Mouse (Mus musculus): ENCODE data around the gene Ggcx.
"Not testable (repeated sequence)": the region's sequence is repeated elsewhere in the genome, so short reads cannot be mapped to it uniquely, and the experiment has no call there.

Gene Ggcx

DNA sequence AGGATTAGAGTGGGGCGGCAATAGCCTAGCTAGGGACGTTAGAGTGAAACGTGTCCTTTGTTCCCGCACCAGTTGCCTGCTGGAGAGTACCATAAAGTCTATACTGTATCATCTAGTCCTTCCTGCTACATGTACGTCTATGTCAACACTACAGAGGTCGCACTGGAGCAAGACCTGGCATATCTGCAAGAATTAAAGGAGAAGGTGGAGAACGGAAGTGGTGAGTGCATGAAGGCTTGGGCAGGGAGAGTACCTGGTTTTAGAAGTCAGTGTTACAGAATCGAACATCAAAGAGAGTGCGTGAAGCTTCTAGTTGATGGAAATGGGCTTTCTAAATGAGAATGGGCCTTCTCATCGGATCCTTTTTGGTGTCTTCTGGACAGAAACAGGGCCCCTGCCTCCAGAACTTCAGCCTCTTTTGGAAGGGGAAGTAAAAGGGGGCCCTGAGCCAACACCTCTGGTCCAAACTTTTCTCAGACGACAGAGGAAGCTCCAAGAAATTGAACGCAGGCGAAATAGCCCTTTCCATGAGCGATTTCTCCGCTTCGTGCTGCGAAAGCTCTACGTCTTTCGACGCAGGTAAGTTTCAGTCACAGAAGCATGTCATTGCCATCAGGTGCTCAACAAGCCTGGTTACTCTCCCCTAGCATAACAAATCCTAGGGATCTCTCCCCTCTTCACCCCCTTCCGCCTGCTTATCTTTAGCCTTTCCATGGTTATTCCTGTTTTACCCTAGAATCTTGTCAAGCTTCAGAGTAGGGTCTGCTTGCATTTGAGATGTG lies 15.1 kb downstream of the Ggcx start:
- no peak for DNase-seq (ENCODE audit: low spot score)

DNA sequence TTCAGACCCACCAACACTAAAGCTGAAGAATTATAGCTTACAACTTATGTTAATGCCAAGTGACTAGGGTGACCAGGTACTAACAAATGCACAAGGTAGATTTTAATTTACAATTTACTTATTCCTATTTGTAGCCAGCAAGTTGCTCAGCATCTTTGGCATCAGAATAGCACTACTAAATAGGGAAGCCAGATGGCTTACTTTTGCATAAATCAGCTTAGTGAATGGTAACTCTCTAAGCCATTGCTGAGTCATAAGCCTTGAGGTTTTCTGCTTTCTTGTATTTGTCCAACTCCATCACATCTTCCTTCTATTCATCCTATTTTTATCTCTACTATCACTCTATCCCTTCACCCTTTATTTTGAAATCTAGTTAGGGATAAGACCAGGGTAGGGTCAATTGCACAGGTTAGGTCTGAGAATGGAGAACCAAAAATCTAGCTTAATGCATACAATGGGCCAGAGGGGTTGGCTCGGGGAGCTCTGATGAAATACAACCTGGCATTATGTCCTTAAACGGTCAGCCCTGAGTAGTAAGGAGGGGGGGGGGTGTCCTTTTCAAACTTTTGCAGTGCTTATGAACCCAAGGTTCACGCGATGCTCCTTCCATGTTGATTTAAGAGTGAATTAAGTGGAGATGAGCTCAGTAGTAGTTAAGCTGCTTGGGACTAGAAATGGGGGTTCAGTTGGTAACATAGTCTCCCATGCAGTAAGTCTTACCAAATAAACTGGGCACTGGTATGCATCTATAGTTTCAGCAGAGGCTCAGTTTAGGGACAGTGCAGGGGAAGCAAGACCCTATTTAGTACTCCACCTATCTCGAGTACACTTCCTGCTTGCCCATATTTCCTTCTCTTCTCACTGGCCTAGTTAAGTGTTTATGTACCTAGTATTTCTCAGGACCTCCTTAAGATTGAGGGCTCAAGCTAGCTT lies 17.1 kb downstream of the Ggcx start:
- DNase-seq (ENCODE audit: low spot score), result no peak

DNA sequence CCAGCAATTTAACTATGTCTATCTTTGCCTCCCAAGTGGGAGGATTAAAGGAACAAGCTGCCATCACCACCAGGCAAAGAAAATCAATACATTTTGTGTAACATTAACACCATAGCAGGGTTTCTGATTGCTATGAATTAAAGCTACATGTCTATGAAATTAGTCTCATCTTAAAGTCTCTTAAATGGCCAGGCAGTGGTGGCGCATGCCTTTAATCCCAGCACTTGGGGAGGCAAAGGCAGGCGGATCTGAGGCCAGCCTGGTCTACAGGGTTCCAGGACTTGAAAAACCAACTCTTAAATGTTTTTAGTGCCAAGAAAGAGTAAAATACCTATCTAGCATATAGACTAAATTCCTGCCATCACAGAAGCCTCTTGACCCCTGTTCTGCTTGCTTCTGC lies 18.0 kb downstream of the Ggcx start:
- no peak for DNase-seq (ENCODE audit: low spot score)

DNA sequence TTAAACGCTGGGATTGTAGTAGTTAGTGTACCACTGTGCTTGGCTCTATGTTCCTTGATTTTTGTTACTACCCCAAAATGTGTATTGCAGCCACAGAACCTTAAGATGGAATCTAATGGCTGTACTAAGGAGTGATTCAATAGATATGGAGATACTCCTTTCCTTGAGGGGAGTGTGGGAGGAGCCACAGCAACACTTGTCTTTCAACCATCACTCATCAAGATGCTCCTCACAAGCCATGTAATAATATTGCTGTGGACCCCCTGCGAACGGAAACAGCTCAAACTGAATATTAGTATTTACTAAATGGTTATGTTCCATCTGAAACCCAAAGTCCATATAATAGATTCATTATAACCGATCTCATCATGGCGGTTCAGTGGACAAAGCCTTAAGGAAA lies 24.1 kb downstream of the Ggcx start:
- DNase-seq (ENCODE audit: low spot score), result no peak

DNA sequence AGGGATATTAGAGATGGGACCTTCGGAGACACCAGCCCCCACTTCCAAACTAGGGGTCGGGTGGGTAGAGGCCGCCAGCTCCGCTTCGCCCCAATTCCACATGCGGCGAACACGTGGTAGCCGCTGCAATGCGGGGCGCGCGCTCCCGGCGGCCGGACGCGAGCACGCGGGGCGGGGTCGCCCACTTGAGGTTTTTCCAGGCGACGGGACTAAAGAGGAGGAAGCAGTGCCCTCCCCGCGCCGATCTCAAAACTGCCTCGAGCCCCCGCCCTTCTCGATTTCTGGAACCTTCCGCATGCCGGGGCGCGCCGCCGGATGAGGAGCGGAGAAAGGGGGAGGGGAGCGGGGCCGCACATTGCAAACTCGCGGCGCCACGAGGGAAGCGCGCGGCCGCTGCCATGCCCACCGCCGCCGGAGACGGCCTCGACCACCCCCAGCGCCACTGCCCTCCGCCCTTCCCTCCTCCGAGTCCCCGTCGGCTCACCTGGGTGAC lies 24.8 kb downstream of the Ggcx start:
- peak; percentile 80 for DNase-seq (ENCODE audit: low spot score)

DNA sequence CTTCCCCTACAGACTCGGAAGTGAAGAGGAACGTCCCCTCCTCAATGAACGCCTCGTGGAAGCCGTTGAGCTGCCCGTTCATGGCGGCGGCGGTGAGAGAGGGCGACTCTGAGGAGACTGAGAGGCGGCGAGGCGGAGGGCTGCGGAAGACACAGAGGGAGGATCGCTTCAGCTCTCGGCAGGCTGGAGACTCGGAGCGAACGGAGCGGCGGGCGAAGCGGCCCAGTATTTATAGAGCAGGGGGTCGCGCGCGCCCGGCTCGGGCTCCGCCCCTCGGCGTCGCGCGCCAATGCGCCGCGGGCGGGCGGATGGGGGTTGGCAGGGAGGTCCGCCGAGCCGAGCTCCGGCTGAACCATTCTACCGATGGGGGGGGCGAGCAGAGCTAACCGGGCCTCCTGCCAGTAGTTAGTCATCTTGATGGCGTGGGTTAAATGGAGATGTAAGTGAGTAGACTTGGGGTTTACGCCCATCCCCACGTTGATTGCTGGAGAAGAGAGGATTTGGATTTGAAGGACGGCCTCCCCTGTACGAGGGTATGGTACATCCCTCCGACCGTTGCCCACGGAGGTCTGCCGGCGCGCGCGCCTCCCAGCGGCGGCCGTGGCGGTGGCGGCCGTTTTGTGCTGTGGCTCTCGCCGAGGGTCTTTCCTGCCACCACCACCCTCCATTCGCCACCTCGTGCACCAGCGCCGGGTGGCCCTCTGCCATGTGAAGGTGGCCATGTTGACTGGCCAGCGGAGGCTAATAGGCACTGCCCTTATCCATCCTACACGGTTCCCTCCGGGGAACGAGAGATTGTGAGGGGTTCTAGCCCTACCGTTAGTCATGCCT lies 25.5 kb downstream of the Ggcx start, which contains the start of gene Mat2a:
Gene Mat2a (minus strand): TSS at position 204 of the 831 bp plus-strand sequence.
- peak; percentile 90 for DNase-seq (ENCODE audit: low spot score)

DNA sequence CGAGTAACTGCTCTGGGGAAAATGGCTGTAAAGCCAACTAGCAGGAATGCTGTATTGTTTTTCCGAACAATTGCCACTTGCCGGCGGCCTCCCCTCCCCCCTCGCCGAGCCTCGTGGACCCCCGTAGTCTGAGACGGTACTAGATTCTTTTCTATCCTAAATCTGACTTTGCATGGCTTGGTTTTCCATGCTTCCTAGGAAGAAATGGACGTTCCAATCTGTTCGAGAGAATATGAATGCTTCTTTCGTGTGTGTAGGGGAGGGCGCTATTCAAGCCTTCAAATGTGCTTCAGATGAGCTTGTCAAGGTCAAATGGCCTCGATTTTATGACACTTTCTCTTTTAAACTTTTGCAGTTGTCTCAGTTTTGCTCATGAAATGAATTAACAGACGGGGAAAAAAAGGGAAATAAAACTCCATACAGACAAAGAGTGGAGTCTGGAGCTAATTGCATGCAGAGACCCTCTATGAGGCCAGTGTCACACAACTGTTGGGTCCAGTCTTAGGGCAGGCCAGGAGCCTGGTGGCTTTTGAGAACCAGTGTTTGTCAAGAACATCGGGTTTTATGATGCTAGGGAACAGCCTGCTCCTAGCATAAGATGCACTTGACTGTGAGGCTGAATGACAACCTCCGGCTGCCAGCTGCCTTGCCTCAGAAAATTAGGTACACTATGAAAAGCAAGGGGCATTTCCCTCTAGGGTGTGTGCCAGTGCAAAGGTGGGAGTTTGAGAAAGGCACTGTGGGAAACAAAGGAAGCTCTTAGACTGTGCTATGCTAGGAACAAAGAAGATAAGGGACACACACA lies 26.3 kb downstream of the Ggcx start:
- DNase-seq (ENCODE audit: low spot score), result peak; percentile 6

DNA sequence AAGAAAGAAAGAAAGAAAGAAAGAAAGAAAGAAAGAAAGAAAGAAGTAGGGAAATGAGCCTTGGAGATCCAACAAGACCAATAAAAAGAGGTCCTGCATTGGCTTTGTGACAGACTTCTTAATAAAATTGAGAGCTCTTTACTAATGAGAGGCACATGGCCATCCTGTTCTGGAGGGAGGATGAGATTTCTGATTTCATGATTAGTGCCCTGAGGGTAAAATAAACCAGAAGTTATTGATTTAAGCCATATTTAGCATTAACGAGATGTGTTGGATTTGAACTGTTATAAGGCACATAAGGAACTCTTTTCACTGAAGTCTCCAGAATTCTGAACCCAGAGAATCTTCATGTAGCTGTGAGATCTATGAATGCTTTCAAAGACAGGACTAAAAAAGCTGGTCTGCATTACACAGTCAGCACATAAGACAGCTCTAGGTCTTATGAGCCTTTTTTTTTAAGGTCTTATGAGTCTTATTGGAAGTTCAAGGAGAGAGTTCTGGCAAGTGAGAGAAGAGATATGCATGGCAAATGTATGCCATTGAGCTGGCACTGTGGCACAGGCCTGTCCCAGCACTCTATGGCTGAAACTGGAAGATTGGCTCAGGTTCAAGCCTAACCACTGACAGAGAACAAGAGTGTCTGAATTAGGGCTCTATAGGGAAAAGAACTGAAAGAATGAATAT lies 29.0 kb downstream of the Ggcx start:
- DNase-seq (ENCODE audit: low spot score), result no peak

DNA sequence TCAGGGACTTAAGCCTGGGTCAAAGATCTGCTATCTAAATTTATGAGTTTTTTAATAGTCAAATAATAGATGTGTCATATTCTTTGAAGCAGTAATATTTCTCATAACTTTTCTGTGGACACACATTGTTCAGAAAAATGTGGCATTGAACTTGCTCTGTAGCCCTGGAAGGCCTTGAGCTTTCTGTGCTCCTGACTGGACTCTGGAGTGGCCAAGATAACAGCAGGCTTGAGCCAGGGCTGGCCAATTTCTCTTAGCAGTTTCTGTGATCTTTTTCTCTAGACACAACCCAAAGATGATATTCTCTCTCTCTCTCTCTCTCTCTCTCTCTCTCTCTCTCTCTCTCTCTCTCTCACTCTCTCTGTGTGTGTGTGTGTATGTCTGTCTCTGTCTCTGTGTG lies 30.9 kb downstream of the Ggcx start:
- no peak for DNase-seq (ENCODE audit: low spot score)

DNA sequence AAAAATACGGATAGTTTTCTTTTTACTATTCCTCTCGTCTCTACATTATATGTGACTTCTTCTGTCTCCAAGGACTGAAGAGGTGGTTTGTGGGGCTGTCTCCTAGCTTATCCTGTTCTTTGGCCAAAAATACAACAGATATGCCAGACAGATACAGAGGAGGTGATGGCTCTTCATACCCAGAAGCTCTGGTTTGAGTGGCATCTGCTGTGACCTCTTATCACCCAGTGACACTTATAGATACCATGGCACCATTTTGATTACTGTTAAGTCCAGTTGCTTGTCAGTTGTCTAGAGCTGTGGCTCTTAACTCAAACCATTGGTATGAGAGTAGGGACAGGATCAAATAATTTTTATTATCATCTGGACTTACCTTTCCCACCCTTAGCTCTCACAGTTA lies 33.4 kb downstream of the Ggcx start:
- DNase-seq (ENCODE audit: low spot score), result no peak

DNA sequence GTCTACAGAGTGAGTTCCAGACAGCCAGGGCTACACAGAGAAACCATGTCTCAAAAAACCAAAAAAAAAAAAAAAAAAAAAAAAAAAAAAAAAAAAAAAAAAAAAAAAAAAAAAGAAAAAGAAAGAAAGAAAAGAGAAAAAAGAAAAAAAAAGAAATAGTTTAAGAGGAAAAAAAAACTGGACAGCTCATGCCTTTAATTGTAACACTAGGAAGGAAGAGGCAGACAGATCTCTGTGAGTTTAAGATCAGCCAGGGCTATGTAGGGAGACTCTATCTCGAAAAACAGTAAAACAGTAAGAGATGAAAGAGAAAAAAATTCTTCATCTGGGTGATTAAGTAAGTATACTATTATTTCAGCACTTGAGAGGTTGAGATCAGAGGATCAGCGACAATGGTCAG lies 37.7 kb downstream of the Ggcx start:
- DNase-seq (ENCODE audit: low spot score), result not testable (repeated sequence)

DNA sequence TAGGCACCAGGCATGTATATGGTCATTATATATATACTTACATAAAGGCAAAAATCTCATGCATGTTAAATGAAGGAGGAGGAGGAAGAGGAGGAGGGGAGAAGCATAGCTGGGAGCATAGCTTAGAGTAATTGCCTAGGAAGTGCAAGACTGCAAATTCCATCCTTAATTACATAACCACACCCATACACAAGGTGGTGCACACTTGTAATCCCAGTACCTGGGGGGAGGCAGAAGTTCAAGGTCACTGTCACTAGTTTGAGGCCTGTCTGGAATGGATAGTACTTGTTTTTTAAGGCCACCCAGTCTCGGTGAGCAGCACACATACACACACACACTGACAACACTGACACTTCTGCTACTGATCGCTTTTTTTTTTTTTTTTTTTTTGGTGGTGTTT lies 38.2 kb downstream of the Ggcx start:
- DNase-seq (ENCODE audit: low spot score), result no peak

DNA sequence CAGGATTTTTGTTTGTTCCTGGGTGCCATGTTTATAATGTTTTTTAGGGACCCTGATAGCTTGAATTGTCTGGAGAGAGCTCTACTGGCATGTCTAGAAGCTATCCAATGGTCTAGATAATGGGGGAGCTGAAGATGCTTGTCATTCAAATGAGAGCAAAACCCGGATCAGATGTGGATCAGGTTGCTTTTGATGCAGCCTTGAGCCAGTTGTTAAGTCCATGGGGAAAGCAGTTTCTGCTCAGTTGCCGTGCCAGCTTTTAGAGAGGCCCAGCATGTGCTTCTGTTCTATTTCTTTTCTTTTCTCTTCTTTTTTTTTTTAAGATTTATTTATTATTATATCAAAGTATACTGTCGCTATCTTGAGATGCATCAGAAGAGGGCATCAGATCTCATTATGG lies 39.5 kb downstream of the Ggcx start:
- DNase-seq (ENCODE audit: low spot score), result no peak

DNA sequence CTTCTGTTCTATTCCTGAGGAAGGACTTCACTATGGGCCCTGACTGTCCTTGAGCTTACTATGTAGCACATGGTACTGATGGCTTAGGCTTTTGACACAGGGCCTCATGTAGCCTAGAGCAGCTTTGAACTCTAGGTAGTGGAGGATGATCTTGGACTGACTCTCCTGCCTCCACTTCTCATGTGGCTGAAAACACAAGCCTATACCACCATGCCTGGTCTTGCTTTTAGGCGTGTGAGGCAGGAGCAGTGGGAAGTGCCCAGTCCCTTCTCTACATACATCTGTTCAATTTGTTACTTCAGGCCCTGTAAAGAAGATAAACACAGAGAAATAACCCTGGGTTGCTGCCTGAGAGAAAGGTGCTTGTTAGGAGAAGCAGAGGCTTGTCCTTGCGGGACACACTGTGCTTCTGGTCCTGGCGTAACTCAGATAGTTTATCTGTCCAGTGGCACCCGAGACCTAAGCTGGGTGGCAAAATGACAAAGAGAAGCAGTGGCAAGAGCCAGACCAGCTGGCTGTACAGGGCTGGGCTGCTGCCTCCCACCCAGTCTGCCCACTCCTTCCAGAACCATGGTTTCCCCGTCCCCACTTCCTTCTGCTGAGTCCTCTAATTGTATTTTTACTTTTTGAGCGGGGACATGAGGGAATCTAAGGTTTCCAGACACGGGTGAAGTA lies 40.1 kb downstream of the Ggcx start:
- peak; percentile 32 for DNase-seq (ENCODE audit: low spot score)

DNA sequence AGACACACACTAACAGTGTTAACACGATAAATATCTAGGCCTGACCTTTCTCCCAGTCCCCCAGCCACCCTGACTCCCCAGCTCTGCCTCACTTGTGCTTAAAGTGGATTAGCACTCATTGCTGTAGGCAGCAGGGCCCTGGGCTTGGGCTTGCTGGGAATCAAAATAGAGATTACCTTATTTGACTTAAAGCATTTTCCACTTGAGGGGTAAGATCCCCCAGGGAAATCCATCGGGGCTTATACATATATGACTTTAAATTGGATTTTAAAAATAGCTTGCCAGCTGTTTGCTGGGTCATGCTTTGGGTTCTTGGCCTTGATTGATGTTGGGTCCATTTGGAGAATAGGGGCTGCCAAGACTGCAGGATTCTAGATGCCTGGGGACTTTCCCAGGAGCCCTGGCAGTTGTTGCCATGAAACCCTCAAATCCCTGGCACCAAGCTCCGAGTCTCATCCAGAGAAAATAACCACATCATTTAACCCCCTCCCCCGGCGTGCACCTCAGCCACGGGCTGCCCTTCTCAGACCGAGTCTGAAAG lies 40.8 kb downstream of the Ggcx start:
- no peak for DNase-seq (ENCODE audit: low spot score)

DNA sequence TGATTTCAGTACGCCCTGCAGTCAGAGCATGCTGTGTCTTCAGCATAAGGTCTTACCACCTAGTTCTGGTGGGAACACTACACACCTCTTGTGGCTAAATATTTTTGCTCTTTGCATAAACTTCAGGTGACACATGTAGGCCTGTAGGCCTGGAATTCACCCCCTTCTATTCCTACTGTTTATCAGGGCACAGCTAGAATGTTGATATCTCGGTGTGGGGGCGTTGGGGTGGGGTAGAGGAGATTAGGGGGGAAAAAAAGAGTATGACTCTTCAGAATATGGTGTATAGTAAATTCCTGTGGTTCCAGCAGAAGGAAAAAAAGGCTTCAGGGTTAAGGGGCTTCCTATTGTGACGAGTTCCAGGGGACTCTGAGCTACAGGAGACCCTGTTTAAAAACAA lies 42.5 kb downstream of the Ggcx start:
- DNase-seq (ENCODE audit: low spot score), result no peak

DNA sequence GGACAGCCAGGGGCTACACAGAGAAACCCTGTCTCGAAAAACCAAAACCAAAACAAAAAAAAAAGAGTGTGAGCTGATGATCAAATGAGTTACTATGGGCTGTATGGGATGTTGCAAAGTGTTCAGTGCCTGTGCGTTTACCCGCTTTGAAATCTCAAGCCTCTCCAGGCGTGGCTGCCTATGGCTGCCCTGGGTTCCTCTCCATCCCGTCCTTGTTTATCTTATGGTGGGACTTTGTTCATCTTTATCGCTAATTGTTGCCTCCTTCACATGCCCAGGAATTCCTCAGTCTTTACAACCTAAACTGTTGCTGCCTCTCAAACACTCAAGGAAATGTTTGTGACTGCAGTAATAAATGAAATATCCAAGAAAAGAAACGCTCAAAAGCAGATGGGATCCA lies 44.3 kb downstream of the Ggcx start:
- no peak for DNase-seq (ENCODE audit: low spot score)

DNA sequence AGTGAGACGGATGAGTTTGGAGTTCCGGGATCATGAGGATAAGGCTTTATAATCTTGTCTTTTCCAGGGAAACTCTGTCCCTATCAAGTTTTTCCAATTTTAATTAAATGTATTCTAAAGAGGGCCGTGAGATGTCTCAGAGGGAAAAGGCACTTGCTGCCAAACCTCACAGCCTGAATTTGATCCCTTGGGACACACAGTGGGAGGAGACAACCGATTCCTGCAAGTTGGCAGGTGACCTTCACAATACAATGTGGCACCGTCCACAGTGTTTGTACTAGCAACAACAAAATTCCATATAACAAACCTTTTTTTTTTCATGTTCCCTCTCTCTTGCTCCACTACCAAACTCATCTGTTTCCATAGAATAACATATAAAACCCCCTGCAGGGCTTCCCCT lies 44.8 kb downstream of the Ggcx start:
- no peak for DNase-seq (ENCODE audit: low spot score)

DNA sequence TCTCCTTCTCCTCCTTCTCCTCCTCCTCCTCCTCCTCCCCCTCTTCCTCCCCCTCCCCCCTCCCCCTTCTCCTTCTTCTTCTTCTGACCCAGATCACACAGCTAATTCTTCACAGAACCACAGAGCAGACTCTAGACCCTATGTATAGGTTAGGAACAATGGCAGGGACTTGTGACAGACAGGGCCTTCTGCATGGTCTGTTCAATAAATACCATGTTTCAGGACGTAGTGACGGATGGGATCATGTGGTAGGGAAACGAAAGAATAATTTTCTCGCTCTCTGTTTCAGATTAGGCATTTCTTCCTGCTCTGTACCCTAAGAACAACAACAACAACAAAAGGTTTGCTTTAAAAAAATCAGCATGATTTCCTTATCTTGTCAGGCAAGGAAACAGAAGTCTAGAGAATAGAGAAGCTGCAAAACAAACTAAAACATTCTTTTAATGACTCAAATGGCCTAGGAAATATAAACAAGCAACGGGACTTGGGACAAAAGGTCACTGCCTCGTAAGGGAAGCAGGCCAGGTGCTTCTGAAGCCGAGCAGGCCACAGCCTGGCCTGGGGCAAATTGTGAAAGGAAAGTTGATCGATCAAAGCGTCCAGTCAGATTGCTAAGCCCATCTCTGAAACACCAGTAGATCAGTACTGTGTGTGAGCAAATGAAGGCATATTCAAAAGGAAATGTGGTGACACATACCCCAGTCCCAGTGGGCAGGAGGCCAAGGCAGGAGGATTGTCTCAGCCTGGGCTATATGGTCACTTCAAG lies 46.1 kb downstream of the Ggcx start:
- DNase-seq (ENCODE audit: low spot score), result no peak
